Mouse (Mus musculus) forebrain, embryonic 16.5 days (tissue): ENCODE results near the gene Oas2. TPM values are rescaled to one million over a fixed set of nuclear protein-coding genes. Genes with fewer than 3 reads are reported as not detected.

Experiments
- ATAC-seq: fragments of 200-750 bp; cut with Nextera tagmentation; 2 replicates; pipeline ENCODE4 v1.8.0; 2017; ENCODE audit warnings: mild to moderate bottlenecking, moderate library complexity
- H3K27ac ChIP-seq: fragments of 300-500 bp; sonication (generic); 2 replicates; pipeline ENCODE4 v1.5.1; 2014; ENCODE audit warnings: low read length, control low read depth
- H3K27me3 ChIP-seq: fragments of 300-500 bp; sonication (generic); replicated peaks from 2 replicates; pipeline ENCODE4 v1.6.1; 2014; ENCODE audit warnings: low read length; ENCODE audit not compliant: control insufficient read depth, insufficient read depth
- H3K36me3 ChIP-seq: fragments of 300-500 bp; sonication (generic); 2 replicates; pipeline ENCODE4 v1.6.1; 2014; ENCODE audit not compliant: control insufficient read depth, insufficient read depth
- H3K4me1 ChIP-seq: fragments of 300-500 bp; sonication (generic); replicated peaks from 2 replicates; pipeline ENCODE4 v1.6.1; 2014; ENCODE audit warnings: low read length; ENCODE audit not compliant: control insufficient read depth, insufficient read depth
- H3K4me2 ChIP-seq: fragments of 300-500 bp; sonication (generic); 2 replicates; pipeline ENCODE4 v1.6.1; 2014; ENCODE audit warnings: mild to moderate bottlenecking, low read length, control low read depth
- H3K4me3 ChIP-seq: fragments of 300-500 bp; sonication (generic); replicated peaks from 2 replicates; pipeline ENCODE4 v1.5.1; 2014; ENCODE audit warnings: mild to moderate bottlenecking, low read length, control low read depth
- H3K9ac ChIP-seq: fragments of 300-500 bp; sonication (generic); replicated peaks from 2 replicates; pipeline ENCODE4 v1.6.1; 2014; ENCODE audit warnings: low read depth, low read length, control low read depth
- H3K9me3 ChIP-seq: fragments of 300-500 bp; sonication (generic); 2 replicates; pipeline ENCODE4 v1.6.1; 2016; ENCODE audit warnings: low read length; ENCODE audit not compliant: control insufficient read depth
- WGBS: fragments of 180-500 bp; shearing (Covaris S2); extraction: QIAGEN DNeasy Blood & Tissue Kit; methylation state at CpG from one replicate; pipeline ENCODE4 v1.1.7; 2014; 5-methylcytosine and 5-hydroxymethylcytosine counted together
- polyA plus RNA-seq: library from polyadenylated mRNA; unstranded; fragments of >200 nt; fragmentation: Nextera tagmentation; extraction: Ambion mirVana; gene quantifications from 2 replicates; pipeline ENCODE4 v1.2.1, GENCODE M21; 2015

The Oas2 gene
- polyA plus RNA-seq, 1 experiment from 2014 or later, result 0.27 TPM

- Histone ChIP-seq H3K36me3 (no peaks in the 10 kb centered on the region), H3K9ac (no peak within 1 kb of the TSS), H3K9me3 (no peaks in the 10 kb centered on the region), H3K27ac (no peak within 1 kb of the TSS), H3K4me3 (no peak within 1 kb of the TSS), H3K4me1 (no peaks in the 10 kb centered on the region), H3K27me3 (no peaks in the 10 kb centered on the region), H3K4me2 (no peak within 1 kb of the TSS)
- 82% methylated on average over 9 of the region's 9 CpGs for WGBS
- ATAC-seq, result no peak
Measured at GRCm38 (mm10) chr5:120777478-120777877, 27.8 kb upstream of the Oas2 start, which contains the start of gene Oas3. TSS of gene Oas3 (minus strand) at chr5:120777661.

GRCm38 (mm10) chr5:120776801-120777200 is 27.1 kb upstream of the Oas2 start:
- Histone ChIP-seq H3K36me3 (no peaks in the 10 kb centered on the region), H3K9ac (no peak overlapping the region), H3K27ac (no peak overlapping the region), H3K4me1 (no peaks in the 10 kb centered on the region), H3K4me2 (no peak overlapping the region), H3K27me3 (no peaks in the 10 kb centered on the region), H3K4me3 (no peak overlapping the region), H3K9me3 (no peaks in the 10 kb centered on the region)
- WGBS, result 79% methylated on average over 5 of the region's 5 CpGs
- ATAC-seq, result no peak

- H3K27ac ChIP-seq, result no peak overlapping the region
- 84% methylated on average over 14 of the region's 14 CpGs for WGBS
- no peaks in the 10 kb centered on the region for H3K36me3 ChIP-seq
- H3K9ac ChIP-seq, result no peak overlapping the region
- ATAC-seq, result no peak
- no peak overlapping the region for H3K4me3 ChIP-seq
- no peak overlapping the region for H3K4me2 ChIP-seq
- H3K27me3 ChIP-seq, result no peaks in the 10 kb centered on the region
- H3K4me1 ChIP-seq, result no peaks in the 10 kb centered on the region
- H3K9me3 ChIP-seq, result no peaks in the 10 kb centered on the region
Measured at GRCm38 (mm10) chr5:120775287-120775985, 25.8 kb upstream of the Oas2 start.

- H3K27me3 ChIP-seq, result no peaks in the 10 kb centered on the region
- WGBS, result 66% methylated on average over 3 of the region's 3 CpGs
- no peak for ATAC-seq
- no peaks in the 10 kb centered on the region for H3K9me3 ChIP-seq
- H3K4me2 ChIP-seq, result no peak overlapping the region
- no peak overlapping the region for H3K27ac ChIP-seq
- H3K36me3 ChIP-seq, result no peaks in the 10 kb centered on the region
- H3K4me3 ChIP-seq, result no peak overlapping the region
- H3K9ac ChIP-seq, result no peak overlapping the region
- no peaks in the 10 kb centered on the region for H3K4me1 ChIP-seq
Measured at GRCm38 (mm10) chr5:120769396-120769795, 19.7 kb upstream of the Oas2 start.

DNA sequence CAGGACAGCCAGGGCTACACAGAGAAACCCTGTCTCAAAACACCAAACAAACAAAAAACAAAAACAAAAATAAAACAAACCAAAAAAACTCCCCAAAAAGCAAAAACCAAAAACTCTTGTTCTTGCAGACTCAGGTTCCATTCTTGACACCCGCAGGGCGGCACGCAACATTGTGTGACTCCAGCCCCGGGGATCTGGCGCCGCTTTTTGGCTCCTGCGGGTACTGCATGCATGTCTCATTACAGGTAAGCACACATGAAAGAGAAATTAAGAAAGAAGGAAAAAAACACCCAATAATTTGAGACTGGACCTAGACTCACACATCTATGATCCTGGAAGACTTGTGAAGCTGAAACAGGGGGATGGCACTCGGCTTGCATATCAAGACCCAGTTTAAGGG is 15.4 kb upstream of the Oas2 start:
- no peak for ATAC-seq
- H3K9me3 ChIP-seq, result no peaks in the 10 kb centered on the region
- no peak overlapping the region for H3K4me3 ChIP-seq
- H3K4me2 ChIP-seq, result no peak overlapping the region
- H3K27me3 ChIP-seq, result no peaks in the 10 kb centered on the region
- H3K9ac ChIP-seq, result no peak overlapping the region
- no peaks in the 10 kb centered on the region for H3K36me3 ChIP-seq
- H3K4me1 ChIP-seq, result no peaks in the 10 kb centered on the region
- 74% methylated on average over 8 of the region's 8 CpGs for WGBS
- H3K27ac ChIP-seq, result no peak overlapping the region

DNA sequence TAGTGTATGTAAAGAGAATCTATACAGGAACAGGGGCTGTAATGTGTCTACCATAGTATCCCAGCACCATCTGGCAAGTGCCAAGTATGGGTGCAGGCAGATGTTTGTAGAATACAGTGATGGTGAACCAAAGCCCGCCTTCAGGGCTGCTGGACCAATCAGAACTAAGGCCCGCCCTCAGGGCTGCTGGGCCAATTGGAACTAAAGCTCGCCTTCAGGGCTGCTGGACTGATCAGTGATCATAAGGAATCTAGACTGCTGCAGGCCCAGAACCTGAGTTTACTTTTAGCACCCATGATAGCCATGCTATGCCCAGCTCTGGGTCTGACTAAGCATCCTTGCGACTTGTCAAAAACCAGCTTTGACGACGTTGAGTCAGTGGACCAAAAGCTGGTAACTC is 12.2 kb upstream of the Oas2 start:
- Histone ChIP-seq H3K9ac (no peak overlapping the region), H3K4me3 (no peak overlapping the region), H3K4me2 (no peak overlapping the region), H3K27ac (no peak overlapping the region), H3K27me3 (no peaks in the 10 kb centered on the region), H3K36me3 (no peaks in the 10 kb centered on the region), H3K4me1 (no peaks in the 10 kb centered on the region), H3K9me3 (no peaks in the 10 kb centered on the region)
- ATAC-seq, result no peak; the same call in 1 of the 2 replicates
- WGBS, result 30% methylated on average over 6 of the region's 6 CpGs

DNA sequence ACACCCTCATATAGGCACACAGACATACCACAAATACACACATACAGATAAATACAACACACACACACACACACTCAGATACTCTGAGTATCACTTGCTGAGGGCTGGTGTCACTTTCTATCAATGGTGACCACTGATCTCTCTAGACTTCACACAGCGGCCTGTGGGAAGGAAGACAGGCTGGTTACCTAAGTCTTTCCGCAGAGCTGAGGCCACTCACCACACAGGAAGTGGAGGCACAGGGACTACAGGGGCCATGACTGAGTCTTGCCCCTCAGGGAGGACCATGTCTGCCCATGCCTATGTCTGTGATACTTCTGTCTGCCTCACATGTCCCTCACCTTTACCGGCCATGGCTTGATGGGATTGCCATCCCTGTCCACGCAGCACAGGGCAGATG is 4.6 kb upstream of the Oas2 start:
- no peaks in the 10 kb centered on the region for H3K36me3 ChIP-seq
- no peaks in the 10 kb centered on the region for H3K4me1 ChIP-seq

GRCm38 (mm10) chr5:120752786-120753185 is 3.1 kb upstream of the Oas2 start:
- Histone ChIP-seq H3K9ac (no peak overlapping the region), H3K36me3 (no peaks in the 10 kb centered on the region), H3K27ac (no peak overlapping the region), H3K4me3 (no peak overlapping the region), H3K27me3 (no peaks in the 10 kb centered on the region), H3K4me1 (no peaks in the 10 kb centered on the region), H3K9me3 (no peaks in the 10 kb centered on the region), H3K4me2 (no peak overlapping the region)
- 74% methylated on average over 3 of the region's 3 CpGs for WGBS
- no peak for ATAC-seq

More for the DNA sequence above, 4.6 kb upstream of the Oas2 start:
- no peak for ATAC-seq
- H3K9ac ChIP-seq, result no peak overlapping the region
- no peak overlapping the region for H3K4me2 ChIP-seq
- no peak overlapping the region for H3K4me3 ChIP-seq
- H3K27me3 ChIP-seq, result no peaks in the 10 kb centered on the region
- H3K9me3 ChIP-seq, result no peaks in the 10 kb centered on the region
- no peak overlapping the region for H3K27ac ChIP-seq
- WGBS, result 85% methylated on average over 4 of the region's 4 CpGs

DNA sequence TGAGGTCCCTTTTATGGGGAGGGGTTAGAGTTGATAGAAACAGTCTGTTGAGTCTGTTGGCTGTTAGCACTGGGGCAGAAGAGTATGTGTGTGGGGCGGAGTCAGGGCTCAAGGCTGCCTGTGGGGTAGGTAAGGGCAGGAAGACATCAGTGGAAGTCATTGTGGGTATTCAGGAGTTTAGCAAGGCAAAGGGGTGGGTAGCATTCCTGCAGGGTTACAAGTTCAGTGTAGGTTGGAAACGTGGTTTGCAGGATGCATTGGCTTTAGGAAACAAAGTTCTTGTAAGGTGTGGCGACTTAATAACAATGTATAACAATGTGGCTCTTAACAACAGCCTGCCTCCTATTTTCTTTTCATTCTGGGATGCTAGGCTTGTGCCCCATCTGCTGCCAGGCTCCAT is 1.6 kb upstream of the Oas2 start:
- Histone ChIP-seq H3K27me3 (no peaks in the 10 kb centered on the region), H3K9me3 (no peaks in the 10 kb centered on the region), H3K4me1 (peaks cover 2% of the 10 kb centered on the region), H3K36me3 (no peaks in the 10 kb centered on the region), H3K27ac (no peak overlapping the region), H3K4me3 (no peak overlapping the region), H3K9ac (no peak overlapping the region), H3K4me2 (no peak overlapping the region)
- ATAC-seq, result no peak
- 73% methylated on average over 3 of the region's 3 CpGs for WGBS

DNA sequence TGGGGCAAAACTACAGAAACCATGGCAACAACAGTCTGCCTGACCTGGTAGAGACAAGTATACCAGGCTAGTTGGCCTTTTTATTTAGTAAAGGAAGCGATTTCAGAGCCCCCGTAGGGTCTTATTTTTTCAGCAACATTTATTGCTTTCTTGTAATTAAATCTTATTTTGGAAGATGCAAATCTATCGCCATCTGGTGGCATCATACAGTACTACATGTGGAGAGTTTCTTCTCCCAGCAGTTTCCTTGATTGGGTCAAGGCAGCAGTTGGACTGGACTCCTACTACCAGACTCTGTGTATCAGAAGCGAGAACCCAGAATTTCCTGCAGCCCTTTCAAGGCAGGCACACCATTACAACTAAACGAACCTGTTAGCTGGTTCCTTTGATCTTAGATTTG is 3.2 kb downstream of the Oas2 start:
- H3K27ac ChIP-seq, result no peak overlapping the region
- 11% methylated on average over 5 of the region's 5 CpGs for WGBS

More for the DNA sequence above, 3.2 kb downstream of the Oas2 start:
- ATAC-seq, result no peak
- no peaks in the 10 kb centered on the region for H3K27me3 ChIP-seq
- H3K4me3 ChIP-seq, result no peak overlapping the region
- no peaks in the 10 kb centered on the region for H3K9me3 ChIP-seq
- no peaks in the 10 kb centered on the region for H3K36me3 ChIP-seq
- no peak overlapping the region for H3K9ac ChIP-seq
- H3K4me2 ChIP-seq, result no peak overlapping the region
- peaks cover 4% of the 10 kb centered on the region for H3K4me1 ChIP-seq
